Mouse (Mus musculus) liver, postnatal 0 days (tissue): ENCODE results near the gene Tmem98. TPM values are rescaled to one million over a fixed set of nuclear protein-coding genes. Genes with fewer than 3 reads are reported as not detected.

Experiments
- ATAC-seq: fragments of 200-750 bp; cut with Nextera tagmentation; 2 replicates; pipeline ENCODE4 v1.8.0; 2017; ENCODE audit warnings: mild to moderate bottlenecking, moderate library complexity
- DNase-seq: peaks from one replicate; pipeline ENCODE4 v3.0.0-alpha.2; 2016
- H3K27ac ChIP-seq: fragments of 300-500 bp; sonication (generic); 2 replicates; pipeline ENCODE4 v1.5.1; 2014; ENCODE audit warnings: antibody characterized with exemption, moderate library complexity, mild to moderate bottlenecking, low read depth
- H3K27me3 ChIP-seq: fragments of 300-500 bp; sonication (generic); 2 replicates; pipeline ENCODE4 v1.6.1; 2014; ENCODE audit warnings: low read length, control low read depth, mixed read lengths; ENCODE audit not compliant: insufficient read depth
- H3K36me3 ChIP-seq: fragments of 300-500 bp; sonication (generic); replicated peaks from 2 replicates; pipeline ENCODE4 v1.6.1; 2014; ENCODE audit warnings: mild to moderate bottlenecking, control low read depth, low read length, moderate library complexity, mixed read lengths; ENCODE audit not compliant: insufficient read depth
- H3K4me1 ChIP-seq: fragments of 300-500 bp; sonication (generic); 2 replicates; pipeline ENCODE4 v1.6.1; 2014; ENCODE audit warnings: antibody characterized with exemption, mild to moderate bottlenecking, control low read depth; ENCODE audit not compliant: insufficient read depth
- H3K4me2 ChIP-seq: fragments of 300-500 bp; sonication (generic); 2 replicates; pipeline ENCODE4 v1.6.1; 2014; ENCODE audit warnings: low read depth, mild to moderate bottlenecking, low read length, moderate library complexity, mixed read lengths
- H3K4me3 ChIP-seq: fragments of 300-500 bp; sonication (generic); 2 replicates; pipeline ENCODE4 v1.5.1; 2014; ENCODE audit warnings: low read depth, low read length
- H3K9ac ChIP-seq: fragments of 300-500 bp; sonication (generic); replicated peaks from 2 replicates; pipeline ENCODE4 v1.6.1; 2014; ENCODE audit warnings: mild to moderate bottlenecking, moderate library complexity
- H3K9me3 ChIP-seq: fragments of 300-500 bp; sonication (generic); 2 replicates; pipeline ENCODE4 v1.6.1; 2016; ENCODE audit warnings: mild to moderate bottlenecking, control low read depth, low read length, mixed read lengths
- CTCF ChIP-seq: sonication (generic); IDR thresholded peaks from 2 replicates; pipeline ENCODE4 v1.5.1; 2016; ENCODE audit warnings: antibody characterized with exemption, low read depth
- EP300 ChIP-seq: IDR thresholded peaks from 2 replicates; pipeline ENCODE4 v1.6.1; 2016; ENCODE audit warnings: antibody characterized with exemption, low read depth, mild to moderate bottlenecking
- WGBS: fragments of 180-500 bp; shearing (Covaris S2); extraction: QIAGEN DNeasy Blood & Tissue Kit; methylation state at CpG from one replicate; pipeline ENCODE4 v1.1.7; 2014; ENCODE audit not compliant: insufficient replicate concordance; 5-methylcytosine and 5-hydroxymethylcytosine counted together
- polyA plus RNA-seq: library from polyadenylated mRNA; unstranded; fragments of >200 nt; fragmentation: Nextera tagmentation; extraction: Ambion mirVana; gene quantifications from 2 replicates; pipeline ENCODE4 v1.2.1, GENCODE M21; 2015

The Tmem98 gene
- polyA plus RNA-seq, 1 experiment from 2014 or later = 21.5 TPM

DNA sequence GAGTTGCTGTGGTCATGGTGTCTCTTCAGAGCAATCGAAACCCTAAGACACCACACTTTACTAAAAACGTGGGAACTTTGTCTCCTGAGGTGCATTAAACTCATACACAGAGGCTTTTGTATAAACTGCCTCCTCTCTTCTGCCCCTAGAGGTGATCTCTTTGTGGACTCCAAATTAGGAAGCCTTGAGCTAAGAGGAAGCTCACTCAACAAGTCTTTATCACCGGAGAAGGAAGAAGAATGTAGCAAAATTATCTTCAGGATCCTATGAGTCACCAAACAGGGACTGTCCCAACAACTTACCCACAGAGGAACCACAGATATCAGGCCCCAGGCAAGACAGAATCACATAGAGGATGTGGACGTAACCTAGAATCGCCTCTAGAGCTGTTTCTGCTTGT, 24.3 kb upstream of the Tmem98 start:
- ATAC-seq (no peak), DNase-seq (no peak)
- no peaks in the 10 kb centered on the region for H3K27me3 ChIP-seq
- H3K27ac ChIP-seq = peak overlapping the region; percentile 95
- no peaks in the 10 kb centered on the region for H3K36me3 ChIP-seq
- peaks cover 26% of the 10 kb centered on the region for H3K4me1 ChIP-seq
- WGBS = 42% methylated on average over 5 of the region's 5 CpGs
- TF ChIP-seq EP300 = no peak
- TF ChIP-seq CTCF = peak; percentile 59
- no peaks in the 10 kb centered on the region for H3K9me3 ChIP-seq
- no peak overlapping the region for H3K4me3 ChIP-seq
- H3K9ac ChIP-seq = no peak overlapping the region
- no peak overlapping the region for H3K4me2 ChIP-seq

DNA sequence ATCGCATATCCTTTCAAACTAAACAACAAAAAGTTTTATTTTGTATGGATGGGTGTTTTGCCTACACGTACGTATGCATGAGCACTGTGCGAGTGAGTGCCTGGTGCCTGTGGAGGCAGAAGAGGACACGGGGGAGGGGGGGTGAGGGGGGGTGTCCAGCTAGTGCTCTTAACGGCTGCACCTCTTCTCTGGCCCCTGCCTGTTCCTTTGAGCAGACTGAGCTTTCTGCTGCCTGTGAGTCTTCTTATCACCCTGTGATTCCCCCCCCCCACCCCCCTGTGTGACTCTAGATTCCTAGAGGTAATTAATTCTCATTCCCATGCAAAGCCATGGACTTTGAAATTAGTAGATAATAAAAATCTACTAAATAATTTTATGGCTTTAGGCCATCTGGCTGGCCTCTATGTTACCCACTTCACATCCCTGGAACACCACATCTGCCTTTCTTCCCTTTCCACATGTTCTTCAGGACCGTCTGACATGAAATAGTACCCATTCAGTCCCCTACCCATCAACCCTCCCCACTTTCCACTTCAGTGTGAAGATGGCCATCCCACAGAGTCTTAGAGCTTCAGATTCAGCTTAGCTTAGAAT, 20.2 kb upstream of the Tmem98 start:
- TF ChIP-seq EP300 = no peak
- no peak for TF ChIP-seq CTCF
- Histone ChIP-seq H3K9ac (no peak overlapping the region), H3K4me1 (peaks cover 16% of the 10 kb centered on the region), H3K27me3 (no peaks in the 10 kb centered on the region), H3K27ac (no peak overlapping the region), H3K4me2 (no peak overlapping the region), H3K4me3 (no peak overlapping the region), H3K9me3 (no peaks in the 10 kb centered on the region), H3K36me3 (no peaks in the 10 kb centered on the region)
- DNase-seq = no peak
- WGBS = 70% methylated on average over 7 of the region's 7 CpGs
- ATAC-seq = no peak

DNA sequence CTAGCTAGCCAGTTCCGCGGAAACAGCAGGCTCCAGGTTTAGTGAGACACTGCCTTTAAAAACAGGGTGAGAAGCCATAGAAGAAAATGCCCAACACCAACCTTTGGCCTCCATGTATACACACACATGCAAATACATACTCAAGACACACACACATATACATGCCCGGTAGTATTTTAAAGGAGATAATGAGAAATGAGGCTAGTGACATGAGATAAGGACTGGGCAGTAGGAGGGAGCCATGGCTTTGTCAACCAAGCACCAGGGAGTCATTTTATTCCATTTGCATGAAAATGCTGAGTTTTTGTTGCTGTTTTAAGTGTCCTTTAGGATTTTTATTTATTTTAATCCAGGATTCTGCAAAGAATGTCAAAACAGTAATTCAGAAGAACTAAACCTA, 19.6 kb upstream of the Tmem98 start:
- Histone ChIP-seq H3K27ac (no peak overlapping the region), H3K9me3 (no peaks in the 10 kb centered on the region), H3K36me3 (no peaks in the 10 kb centered on the region), H3K27me3 (no peaks in the 10 kb centered on the region), H3K4me2 (no peak overlapping the region), H3K9ac (no peak overlapping the region), H3K4me3 (no peak overlapping the region), H3K4me1 (peaks cover 9% of the 10 kb centered on the region)
- no peak for ATAC-seq
- TF ChIP-seq EP300 (no peak), CTCF (no peak)
- no peak for DNase-seq
- 68% methylated on average over 3 of the region's 3 CpGs for WGBS

DNA sequence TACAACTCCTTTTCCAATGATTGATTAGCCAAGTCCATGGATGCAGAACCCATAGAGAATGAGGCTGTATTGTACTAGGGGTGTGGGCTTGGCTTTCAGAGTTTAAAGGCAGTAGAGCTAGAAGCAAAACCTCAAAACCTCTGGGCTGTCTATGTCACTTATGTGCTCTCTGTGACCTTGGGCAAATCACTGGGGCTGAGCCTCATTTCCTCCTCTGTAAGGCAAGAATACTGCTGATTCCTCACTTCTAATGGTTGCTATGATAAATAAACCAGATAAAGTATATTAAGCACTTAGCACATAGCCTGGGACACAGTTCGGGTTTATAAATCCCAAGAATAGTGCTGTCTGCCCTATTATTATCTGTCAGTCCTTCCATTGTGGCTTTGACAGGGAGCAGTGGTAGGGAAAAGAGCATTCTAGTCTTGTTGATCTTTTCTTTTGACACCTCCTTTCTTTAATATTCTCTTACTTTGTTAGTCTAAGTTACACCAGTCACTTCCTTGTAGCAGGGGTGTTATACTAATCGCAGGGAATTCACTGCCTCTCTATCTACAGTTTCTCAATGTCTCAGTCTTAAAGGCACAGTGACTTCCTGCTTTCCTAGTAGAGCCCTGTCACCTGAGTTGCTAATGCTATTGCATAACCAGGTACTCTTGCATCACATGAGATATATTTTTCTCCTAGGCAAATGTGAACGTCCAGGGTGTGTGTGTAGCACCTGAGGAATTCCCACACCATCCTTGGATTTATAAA, 18.1 kb upstream of the Tmem98 start:
- no peak overlapping the region for H3K4me3 ChIP-seq
- no peak overlapping the region for H3K4me2 ChIP-seq
- ATAC-seq (peak; percentile 77), DNase-seq (no peak)
- no peaks in the 10 kb centered on the region for H3K9me3 ChIP-seq
- WGBS = 28% methylated on average over 3 of the region's 3 CpGs
- H3K27ac ChIP-seq = no peak overlapping the region
- H3K27me3 ChIP-seq = no peaks in the 10 kb centered on the region
- no peak for TF ChIP-seq CTCF
- TF ChIP-seq EP300 = no peak; the same call in 1 of the 2 replicates
- peaks cover 9% of the 10 kb centered on the region for H3K4me1 ChIP-seq
- no peak overlapping the region for H3K9ac ChIP-seq
- no peaks in the 10 kb centered on the region for H3K36me3 ChIP-seq

DNA sequence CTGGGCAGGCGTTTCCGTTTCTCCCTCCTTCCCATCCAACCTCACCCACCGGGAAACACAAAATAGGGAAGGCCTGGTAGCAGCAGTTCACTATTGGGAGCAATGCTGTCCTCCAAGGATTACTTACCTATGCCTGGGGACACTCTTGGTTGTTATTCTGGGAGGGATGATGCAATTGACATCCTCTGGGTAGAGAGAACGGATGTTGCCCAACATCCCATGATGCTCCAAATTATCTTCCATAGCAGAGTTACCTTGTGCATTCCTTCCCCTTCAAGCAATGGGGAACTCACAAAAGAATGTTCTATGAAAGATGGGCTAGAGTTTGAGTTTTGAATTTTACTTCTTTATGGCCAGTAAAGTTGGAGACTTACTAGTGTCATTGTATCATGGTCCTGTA, 16.6 kb upstream of the Tmem98 start:
- Histone ChIP-seq H3K9ac (no peak overlapping the region), H3K4me3 (no peak overlapping the region), H3K9me3 (no peaks in the 10 kb centered on the region), H3K27me3 (no peaks in the 10 kb centered on the region), H3K27ac (no peak overlapping the region), H3K4me1 (peaks cover 9% of the 10 kb centered on the region), H3K36me3 (no peaks in the 10 kb centered on the region), H3K4me2 (no peak overlapping the region)
- ATAC-seq (no peak), DNase-seq (no peak)
- TF ChIP-seq CTCF = no peak
- TF ChIP-seq EP300 = no peak
- WGBS = 81% methylated on average over 4 of the region's 4 CpGs

DNA sequence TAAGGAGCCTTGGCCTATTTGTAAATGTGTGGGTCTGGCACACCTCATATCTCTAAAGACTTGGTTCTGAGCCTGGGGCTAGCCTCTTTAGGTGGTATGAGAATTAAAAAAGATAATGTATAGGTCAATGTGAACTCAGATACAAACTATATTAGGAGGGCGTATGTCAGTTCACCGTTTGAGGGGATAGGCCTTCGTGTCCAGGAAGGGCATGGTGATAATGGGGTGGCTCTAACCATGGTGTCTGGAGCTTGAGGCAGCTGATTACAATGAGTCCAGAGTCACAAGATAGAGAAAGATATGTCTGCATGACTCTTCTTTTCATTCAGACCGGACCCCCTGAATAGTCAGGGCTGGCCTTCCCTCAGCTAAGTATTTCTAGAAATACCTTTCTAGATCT, 15.7 kb upstream of the Tmem98 start:
- no peak for DNase-seq
- no peaks in the 10 kb centered on the region for H3K9me3 ChIP-seq
- ATAC-seq = no peak
- H3K9ac ChIP-seq = no peak overlapping the region
- H3K4me1 ChIP-seq = peaks cover 9% of the 10 kb centered on the region
- H3K4me3 ChIP-seq = no peak overlapping the region
- TF ChIP-seq CTCF (no peak), EP300 (no peak)
- no peaks in the 10 kb centered on the region for H3K36me3 ChIP-seq
- H3K4me2 ChIP-seq = no peak overlapping the region
- H3K27ac ChIP-seq = no peak overlapping the region
- H3K27me3 ChIP-seq = no peaks in the 10 kb centered on the region
- 68% methylated on average over 4 of the region's 4 CpGs for WGBS

DNA sequence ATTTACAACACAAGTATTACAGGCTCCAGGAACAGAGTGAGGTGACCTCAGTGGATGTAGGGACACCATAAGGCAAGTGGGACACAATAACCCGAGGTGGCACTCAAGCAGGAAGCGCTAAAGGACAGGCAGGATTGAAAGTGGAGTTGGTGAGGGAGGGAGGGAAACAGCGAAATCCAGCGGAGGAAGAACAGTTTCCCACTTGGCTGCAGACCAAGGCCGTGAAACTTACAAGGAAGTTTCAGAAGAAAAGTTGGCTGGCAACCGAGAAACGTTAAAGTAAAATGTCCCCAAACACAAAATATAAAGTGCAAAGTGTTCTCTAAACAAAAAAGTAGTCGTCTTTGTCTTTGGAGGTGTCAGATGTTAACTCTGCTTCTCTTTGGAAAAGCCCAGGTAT, 14.5 kb upstream of the Tmem98 start:
- 68% methylated on average over 8 of the region's 8 CpGs for WGBS
- no peaks in the 10 kb centered on the region for H3K36me3 ChIP-seq
- H3K4me1 ChIP-seq = peaks cover 6% of the 10 kb centered on the region; the same call in 1 of the 2 replicates
- TF ChIP-seq CTCF = no peak
- no peak for TF ChIP-seq EP300
- ATAC-seq (no peak), DNase-seq (no peak)
- H3K4me2 ChIP-seq = no peak overlapping the region
- H3K27me3 ChIP-seq = no peaks in the 10 kb centered on the region
- no peak overlapping the region for H3K27ac ChIP-seq
- no peak overlapping the region for H3K9ac ChIP-seq
- H3K4me3 ChIP-seq = no peak overlapping the region
- no peaks in the 10 kb centered on the region for H3K9me3 ChIP-seq
